Mouse (Mus musculus) megakaryocyte, embryonic 14.5 days (primary cell): Measurements from ENCODE around the gene Myo15b.

Source experiments
- FLI1 ChIP-seq: IDR thresholded peaks from 2 replicates; pipeline ENCODE4 v1.6.1; 2012; ENCODE audit warnings: low read length, inconsistent platforms, mixed read lengths
- GATA1 ChIP-seq: IDR thresholded peaks from 3 replicates; pipeline ENCODE4 v1.6.1; 2012; ENCODE audit warnings: mixed read lengths, low read length, inconsistent platforms, borderline replicate concordance

- no peak for TF ChIP-seq GATA1
- TF ChIP-seq FLI1, result no peak
Measured at GRCm38 (mm10) chr11:115878071-115878470, 19.9 kb downstream of the Myo15b start.
